Mouse (Mus musculus): ENCODE results near the gene Nmrk2. TPM values are rescaled to one million over a fixed set of nuclear protein-coding genes. Genes with fewer than 3 reads are reported as not detected.
A peak's percentile ranks its signal among the peaks of the same experiment; 100 is the strongest.

Nmrk2 gene
- polyA plus RNA-seq (2016; fragmentation: Nextera tagmentation; extraction: Ambion mirVana): 2.7 and 3.8 TPM in 2 replicates

- peaks cover 12% of the 10 kb centered on the region; the same call in 1 of the 2 replicates for H3K27me3 ChIP-seq (ENCODE audit: insufficient read depth, poor library complexity, severe bottlenecking)
- no peak for DNase-seq (ENCODE audit: low spot score)
- H3K36me3 ChIP-seq: no peaks in the 10 kb centered on the region
- peaks cover 67% of the 10 kb centered on the region for H3K4me1 ChIP-seq
- no peaks in the 10 kb centered on the region for H3K9me3 ChIP-seq
- WGBS: 49% methylated on average over 13 of the region's 13 CpGs
- peak within 1 kb of the TSS; percentile 33 for H3K4me3 ChIP-seq
- H3K27ac ChIP-seq: peak within 1 kb of the TSS; percentile 60
Measured at GRCm38 (mm10) chr10:81201807-81202758, at the start of gene Nmrk2. Gene Nmrk2 (minus strand): TSS chr10:81202051.

DNA sequence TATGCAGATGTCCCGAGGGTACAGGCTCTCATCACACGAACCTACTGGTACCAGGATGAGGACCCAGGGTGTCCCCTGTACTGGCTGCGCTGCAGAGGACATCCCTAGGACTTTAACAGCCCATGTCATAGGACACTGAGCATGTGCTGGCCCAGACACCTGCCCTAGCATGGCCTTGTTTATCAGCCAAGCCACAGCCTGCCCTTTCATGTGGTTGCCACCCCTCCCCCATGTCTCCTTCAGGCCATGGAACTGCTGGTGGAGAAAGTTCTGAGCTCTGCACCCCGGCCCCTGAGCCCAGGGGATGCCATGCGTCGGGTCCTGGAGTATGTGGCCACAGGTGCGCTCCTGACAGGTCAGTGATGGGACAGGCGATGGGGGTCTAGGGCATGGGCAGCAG lies 47.6 kb upstream of the Nmrk2 start:
- H3K27me3 ChIP-seq (ENCODE audit: insufficient read depth, poor library complexity, severe bottlenecking): peaks cover 86% of the 10 kb centered on the region
- H3K4me1 ChIP-seq: peaks cover 37% of the 10 kb centered on the region
- 82% methylated on average over 8 of the region's 8 CpGs for WGBS
- no peak overlapping the region for H3K4me3 ChIP-seq
- no peak for DNase-seq (ENCODE audit: low spot score)
- no peaks in the 10 kb centered on the region for H3K9me3 ChIP-seq
- no peaks in the 10 kb centered on the region for H3K36me3 ChIP-seq
- no peak overlapping the region for H3K27ac ChIP-seq

DNA sequence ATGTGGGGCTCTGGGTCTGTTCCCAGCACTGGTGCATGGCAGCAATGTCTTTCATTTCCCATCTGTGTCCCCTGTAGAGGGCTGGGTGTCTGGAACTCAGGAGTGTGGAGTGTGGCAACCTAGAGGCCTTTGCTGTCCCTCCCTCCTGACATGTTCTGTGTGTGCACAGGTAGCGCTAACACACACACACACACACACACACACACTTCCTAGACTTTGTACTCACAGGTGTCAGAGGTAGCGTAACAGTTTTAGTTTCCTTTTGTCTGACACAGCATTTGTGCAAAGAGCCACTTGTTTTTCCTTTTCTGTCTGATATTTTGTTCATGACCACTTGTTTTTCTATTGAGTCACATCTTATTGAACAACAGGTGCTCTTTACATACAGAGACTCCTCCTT lies 46.0 kb upstream of the Nmrk2 start:
- no peaks in the 10 kb centered on the region for H3K9me3 ChIP-seq
- WGBS: 98% methylated on average over 2 of the region's 2 CpGs
- DNase-seq (ENCODE audit: low spot score): no peak
- peaks cover 86% of the 10 kb centered on the region for H3K27me3 ChIP-seq (ENCODE audit: insufficient read depth, poor library complexity, severe bottlenecking)
- no peaks in the 10 kb centered on the region for H3K36me3 ChIP-seq
- no peak overlapping the region for H3K4me3 ChIP-seq
- H3K4me1 ChIP-seq: peaks cover 35% of the 10 kb centered on the region
- H3K27ac ChIP-seq: no peak overlapping the region

GRCm38 (mm10) chr10:81245166-81245565 lies 43.3 kb upstream of the Nmrk2 start:
- no peaks in the 10 kb centered on the region for H3K36me3 ChIP-seq
- peaks cover 86% of the 10 kb centered on the region for H3K27me3 ChIP-seq (ENCODE audit: insufficient read depth, poor library complexity, severe bottlenecking)
- no peaks in the 10 kb centered on the region for H3K9me3 ChIP-seq
- H3K4me3 ChIP-seq: no peak overlapping the region
- H3K4me1 ChIP-seq: peaks cover 33% of the 10 kb centered on the region
- no peak for DNase-seq (ENCODE audit: low spot score)
- 81% methylated on average over 6 of the region's 6 CpGs for WGBS
- no peak overlapping the region for H3K27ac ChIP-seq

DNA sequence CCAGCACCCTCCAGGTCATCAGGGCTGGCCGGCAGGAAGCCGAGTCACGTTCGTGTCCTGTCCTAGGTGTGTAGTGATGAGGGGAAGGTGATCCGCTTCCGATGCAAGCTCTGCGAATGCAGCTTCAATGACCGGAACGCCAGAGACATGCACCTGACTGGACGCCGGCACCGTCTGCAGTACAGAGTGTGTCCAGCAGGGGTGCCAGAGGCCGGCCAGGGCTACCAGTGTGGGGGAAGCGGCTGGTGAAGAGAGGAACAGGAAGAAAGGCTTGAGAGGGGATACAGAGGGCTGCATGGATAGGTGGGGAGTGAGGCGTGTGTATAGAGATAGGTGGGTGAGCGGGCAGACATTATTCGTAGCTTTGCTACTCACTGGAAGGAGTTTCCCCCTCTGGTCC lies 42.7 kb upstream of the Nmrk2 start:
- Histone ChIP-seq H3K4me1 (peaks cover 34% of the 10 kb centered on the region), H3K4me3 (no peak overlapping the region), H3K9me3 (no peaks in the 10 kb centered on the region), H3K27me3 (ENCODE audit: insufficient read depth, poor library complexity, severe bottlenecking) (peaks cover 86% of the 10 kb centered on the region), H3K36me3 (no peaks in the 10 kb centered on the region), H3K27ac (no peak overlapping the region)
- peak; percentile 88 for DNase-seq (ENCODE audit: low spot score)
- 8% methylated on average over 17 of the region's 17 CpGs for WGBS

GRCm38 (mm10) chr10:81244146-81244545 lies 42.3 kb upstream of the Nmrk2 start:
- H3K27me3 ChIP-seq (ENCODE audit: insufficient read depth, poor library complexity, severe bottlenecking): peaks cover 86% of the 10 kb centered on the region
- 77% methylated on average over 4 of the region's 4 CpGs for WGBS
- DNase-seq (ENCODE audit: low spot score): no peak

DNA sequence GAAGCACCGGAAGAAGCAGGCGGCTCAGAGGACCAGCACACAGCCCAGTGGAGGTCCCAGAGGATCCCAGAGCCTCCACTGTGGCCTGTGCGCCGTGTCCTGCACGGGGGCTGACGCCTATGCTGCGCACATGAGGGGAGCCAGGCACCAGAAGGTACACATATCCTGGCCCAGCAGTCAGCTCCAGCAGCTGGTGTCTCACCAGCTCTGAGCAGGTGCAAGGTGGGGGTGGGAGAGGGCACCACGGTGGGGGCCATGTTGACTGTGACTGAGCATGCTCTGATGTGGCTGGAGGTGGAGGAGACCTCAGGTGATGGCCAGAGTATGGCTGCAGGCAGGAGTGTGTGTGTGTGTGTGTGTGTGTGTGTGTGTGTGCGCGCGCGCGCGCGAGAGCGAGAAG lies 40.2 kb upstream of the Nmrk2 start:
- WGBS: 86% methylated on average over 16 of the region's 16 CpGs
- DNase-seq (ENCODE audit: low spot score): no peak
- Histone ChIP-seq H3K4me3 (no peak overlapping the region), H3K27me3 (ENCODE audit: insufficient read depth, poor library complexity, severe bottlenecking) (peaks cover 88% of the 10 kb centered on the region), H3K9me3 (no peaks in the 10 kb centered on the region), H3K27ac (no peak overlapping the region), H3K36me3 (no peaks in the 10 kb centered on the region), H3K4me1 (peaks cover 42% of the 10 kb centered on the region)

More at GRCm38 (mm10) chr10:81244146-81244545, 42.3 kb upstream of the Nmrk2 start:
- H3K4me3 ChIP-seq: no peak overlapping the region
- H3K27ac ChIP-seq: no peak overlapping the region
- H3K4me1 ChIP-seq: peaks cover 34% of the 10 kb centered on the region
- no peaks in the 10 kb centered on the region for H3K36me3 ChIP-seq
- H3K9me3 ChIP-seq: no peaks in the 10 kb centered on the region

DNA sequence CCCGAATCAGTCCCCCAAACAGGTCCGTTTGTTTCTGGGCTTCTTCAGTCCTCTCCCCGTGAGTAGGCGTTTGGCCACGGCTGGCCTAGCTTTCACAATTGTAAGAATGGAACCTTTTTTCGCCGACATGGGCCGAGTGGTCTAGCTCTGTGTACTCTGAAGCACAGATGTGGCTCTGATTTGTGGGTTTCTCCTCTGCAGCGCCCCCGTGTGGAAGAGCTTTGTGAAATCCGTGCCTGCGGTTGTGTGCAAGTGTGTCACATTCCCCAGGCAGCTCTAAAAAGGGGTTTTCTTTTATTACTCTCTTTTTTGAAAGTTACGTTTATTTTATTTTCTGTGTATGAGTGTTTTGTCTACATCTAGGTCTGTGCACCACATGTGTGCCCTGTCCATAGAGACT lies 39.0 kb upstream of the Nmrk2 start:
- no peak for DNase-seq (ENCODE audit: low spot score)
- Histone ChIP-seq H3K4me3 (no peak overlapping the region), H3K4me1 (peaks cover 36% of the 10 kb centered on the region), H3K36me3 (no peaks in the 10 kb centered on the region), H3K27ac (no peak overlapping the region), H3K9me3 (no peaks in the 10 kb centered on the region), H3K27me3 (ENCODE audit: insufficient read depth, poor library complexity, severe bottlenecking) (peaks cover 82% of the 10 kb centered on the region)
- 21% methylated on average over 13 of the region's 13 CpGs for WGBS

- Histone ChIP-seq H3K9me3 (no peaks in the 10 kb centered on the region), H3K27ac (no peak overlapping the region), H3K36me3 (no peaks in the 10 kb centered on the region; the same call in 1 of the 2 replicates), H3K4me1 (peaks cover 25% of the 10 kb centered on the region), H3K27me3 (ENCODE audit: insufficient read depth, poor library complexity, severe bottlenecking) (peaks cover 71% of the 10 kb centered on the region), H3K4me3 (no peak overlapping the region)
- WGBS: 89% methylated on average over 2 of the region's 2 CpGs
- DNase-seq (ENCODE audit: low spot score): no peak
Measured at GRCm38 (mm10) chr10:81238618-81239017, 36.8 kb upstream of the Nmrk2 start.

- DNase-seq (ENCODE audit: low spot score): no peak
- peaks cover 35% of the 10 kb centered on the region for H3K4me1 ChIP-seq
- no peaks in the 10 kb centered on the region for H3K9me3 ChIP-seq
- no peak overlapping the region for H3K27ac ChIP-seq
- H3K36me3 ChIP-seq: no peaks in the 10 kb centered on the region; the same call in 1 of the 2 replicates
- peaks cover 59% of the 10 kb centered on the region for H3K27me3 ChIP-seq (ENCODE audit: insufficient read depth, poor library complexity, severe bottlenecking)
- H3K4me3 ChIP-seq: no peak overlapping the region
- WGBS: 87% methylated on average over 12 of the region's 12 CpGs
Measured at GRCm38 (mm10) chr10:81236471-81237268, 34.8 kb upstream of the Nmrk2 start.

- no peaks in the 10 kb centered on the region for H3K9me3 ChIP-seq
Measured at GRCm38 (mm10) chr10:81234206-81234605, 32.4 kb upstream of the Nmrk2 start.

GRCm38 (mm10) chr10:81233226-81233585 lies 31.4 kb upstream of the Nmrk2 start:
- peaks cover 41% of the 10 kb centered on the region for H3K4me1 ChIP-seq
- H3K27ac ChIP-seq: peak overlapping the region; percentile 94
- no peaks in the 10 kb centered on the region; the same call in 1 of the 2 replicates for H3K36me3 ChIP-seq
- under 1% methylated on average over 27 of the region's 28 CpGs for WGBS
- no peaks in the 10 kb centered on the region for H3K9me3 ChIP-seq
- H3K4me3 ChIP-seq: peak overlapping the region; percentile 84
- DNase-seq (ENCODE audit: low spot score): no peak
- H3K27me3 ChIP-seq (ENCODE audit: insufficient read depth, poor library complexity, severe bottlenecking): peaks cover 59% of the 10 kb centered on the region

More at GRCm38 (mm10) chr10:81234206-81234605, 32.4 kb upstream of the Nmrk2 start:
- no peaks in the 10 kb centered on the region; the same call in 1 of the 2 replicates for H3K36me3 ChIP-seq
- DNase-seq (ENCODE audit: low spot score): no peak
- 70% methylated on average over 6 of the region's 6 CpGs for WGBS
- H3K4me3 ChIP-seq: no peak overlapping the region; the same call in 1 of the 2 replicates
- H3K27ac ChIP-seq: no peak overlapping the region
- H3K27me3 ChIP-seq (ENCODE audit: insufficient read depth, poor library complexity, severe bottlenecking): peaks cover 59% of the 10 kb centered on the region
- peaks cover 43% of the 10 kb centered on the region for H3K4me1 ChIP-seq

Data from heart, embryonic 10.5 days (tissue).